Mouse (Mus musculus) fibroblast of lung, adult 2 months (primary cell): ENCODE results near the gene Tmprss4.

Experiments
- DNase-seq: peaks from one replicate; pipeline ENCODE4 v3.0.0-alpha.2; 2011; ENCODE audit warnings: low read depth

Tmprss4 gene

GRCm38 (mm10) chr9:45196125-45196830, 7.6 kb downstream of the Tmprss4 start:
- DNase-seq: no peak

- no peak for DNase-seq
These were observed 8.4 kb downstream of the Tmprss4 start for GRCm38 (mm10) chr9:45195468-45195867.

- DNase-seq: no peak
These were observed 14.2 kb downstream of the Tmprss4 start for GRCm38 (mm10) chr9:45189661-45190174.

GRCm38 (mm10) chr9:45188570-45189563, 15.0 kb downstream of the Tmprss4 start:
- DNase-seq: no peak

- no peak for DNase-seq
These were observed 18.6 kb downstream of the Tmprss4 start for GRCm38 (mm10) chr9:45185250-45185649.

- DNase-seq: no peak
These were observed 20.6 kb downstream of the Tmprss4 start for GRCm38 (mm10) chr9:45183266-45183665.

GRCm38 (mm10) chr9:45182521-45182920, 21.4 kb downstream of the Tmprss4 start:
- no peak for DNase-seq

GRCm38 (mm10) chr9:45181770-45182169, 22.1 kb downstream of the Tmprss4 start, which contains the start of gene BC049352:
Gene BC049352, plus strand, starts transcription at chr9:45182007.
- DNase-seq: no peak

GRCm38 (mm10) chr9:45179282-45179681, 24.6 kb downstream of the Tmprss4 start:
- DNase-seq: no peak

- no peak for DNase-seq
These were observed 30.4 kb downstream of the Tmprss4 start for GRCm38 (mm10) chr9:45173475-45173874.

- DNase-seq: no peak
These were observed 32.8 kb downstream of the Tmprss4 start for GRCm38 (mm10) chr9:45171073-45171610.

- no peak for DNase-seq
These were observed 33.7 kb downstream of the Tmprss4 start for GRCm38 (mm10) chr9:45170150-45170549.

GRCm38 (mm10) chr9:45167903-45168302, 36.0 kb downstream of the Tmprss4 start:
- no peak for DNase-seq

- DNase-seq: no peak
These were observed 50.5 kb downstream of the Tmprss4 start for GRCm38 (mm10) chr9:45153361-45153760.

GRCm38 (mm10) chr9:45150933-45151332, 53.0 kb downstream of the Tmprss4 start:
- DNase-seq: no peak

- peak; percentile 11 for DNase-seq
These were observed 57.7 kb downstream of the Tmprss4 start for GRCm38 (mm10) chr9:45146267-45146597.

GRCm38 (mm10) chr9:45145533-45146266, 58.2 kb downstream of the Tmprss4 start:
- DNase-seq: no peak

GRCm38 (mm10) chr9:45142686-45143085, 61.2 kb downstream of the Tmprss4 start:
- no peak for DNase-seq

- DNase-seq: no peak
These were observed 62.9 kb downstream of the Tmprss4 start for GRCm38 (mm10) chr9:45140945-45141344.

- no peak for DNase-seq
These were observed 64.8 kb downstream of the Tmprss4 start for GRCm38 (mm10) chr9:45139082-45139481.

GRCm38 (mm10) chr9:45138191-45139032, 65.5 kb downstream of the Tmprss4 start, which contains the start of gene Scn4b:
Gene Scn4b, plus strand, starts transcription at chr9:45138395.
- DNase-seq: no peak
